Mouse (Mus musculus) intestine, postnatal 0 days (tissue): ENCODE measurements at regions not wholly inside any gene's neighbourhood (a gene's known extent, or its start where the extent isn't known, plus 50 kb on each side); places are given as distances from the start of the nearest gene placed in this dataset.

Experiments
- ATAC-seq: fragments of 200-750 bp; cut with Nextera tagmentation; 2 replicates; pipeline ENCODE4 v1.8.0; 2017; ENCODE audit warnings: mild to moderate bottlenecking, moderate TSS enrichment, moderate library complexity
- H3K27ac ChIP-seq: fragments of 300-500 bp; sonication (generic); 2 replicates; pipeline ENCODE4 v1.5.1; 2014; ENCODE audit warnings: mild to moderate bottlenecking, low read depth, low read length, moderate library complexity
- H3K27me3 ChIP-seq: fragments of 300-500 bp; sonication (generic); replicated peaks from 2 replicates; pipeline ENCODE4 v1.6.1; 2014; ENCODE audit warnings: low read length, mixed read lengths; ENCODE audit not compliant: control insufficient read depth, insufficient read depth
- H3K36me3 ChIP-seq: fragments of 300-500 bp; sonication (generic); 2 replicates; pipeline ENCODE4 v1.6.1; 2014; ENCODE audit warnings: mild to moderate bottlenecking, moderate library complexity; ENCODE audit not compliant: control insufficient read depth, insufficient read depth
- H3K4me1 ChIP-seq: fragments of 300-500 bp; sonication (generic); replicated peaks from 2 replicates; pipeline ENCODE4 v1.6.1; 2014; ENCODE audit warnings: antibody characterized with exemption, low read length, mixed read lengths; ENCODE audit not compliant: control insufficient read depth, insufficient read depth
- H3K4me2 ChIP-seq: fragments of 300-500 bp; sonication (generic); replicated peaks from 2 replicates; pipeline ENCODE4 v1.6.1; 2014; ENCODE audit warnings: low read depth, mild to moderate bottlenecking, moderate library complexity
- H3K4me3 ChIP-seq: fragments of 300-500 bp; sonication (generic); 2 replicates; pipeline ENCODE4 v1.5.1; 2014; ENCODE audit warnings: low read depth, low read length
- H3K9ac ChIP-seq: fragments of 300-500 bp; sonication (generic); 2 replicates; pipeline ENCODE4 v1.6.1; 2014; ENCODE audit warnings: mild to moderate bottlenecking, low read depth, low read length
- H3K9me3 ChIP-seq: fragments of 300-500 bp; sonication (generic); 2 replicates; pipeline ENCODE4 v1.6.1; 2016; ENCODE audit warnings: mixed run types; ENCODE audit not compliant: control insufficient read depth
- CTCF ChIP-seq: sonication (generic); IDR thresholded peaks from 2 replicates; pipeline ENCODE4 v1.5.1; 2016; ENCODE audit warnings: low read depth, mild to moderate bottlenecking, control low read depth, antibody characterized with exemption, moderate library complexity
- WGBS: fragments of 180-500 bp; shearing (Covaris S2); extraction: QIAGEN DNeasy Blood & Tissue Kit; methylation state at CpG from one replicate; pipeline ENCODE4 v1.1.7; 2014; 5-methylcytosine and 5-hydroxymethylcytosine counted together

GRCm38 (mm10) chr17:45318211-45319076 lies 115.1 kb downstream of the Cdc5l start:
- Histone ChIP-seq H3K4me1 (0 out of 2 replicates have a peak, but pooled peaks cover 4% of the 10 kb centered on the region), H3K27ac (peak overlapping the region; percentile 29; the same call in 1 of the 2 replicates), H3K4me3 (no peak overlapping the region), H3K4me2 (peak overlapping the region; percentile 49), H3K36me3 (no peaks in the 10 kb centered on the region), H3K9me3 (0 out of 2 replicates have a peak, but pooled peaks cover 3% of the 10 kb centered on the region), H3K9ac (no peak overlapping the region), H3K27me3 (peaks cover 6% of the 10 kb centered on the region; the same call in 1 of the 2 replicates)
- peak; percentile 89 for ATAC-seq
- WGBS, result 26% methylated on average over 25 of the region's 25 CpGs
- TF ChIP-seq CTCF, result no peak

GRCm38 (mm10) chr17:45312510-45313266 lies 120.8 kb downstream of the Cdc5l start:
- 48% methylated on average over 5 of the region's 5 CpGs for WGBS

GRCm38 (mm10) chr17:45306506-45306905 lies 127.0 kb downstream of the Cdc5l start:
- no peak overlapping the region for H3K9ac ChIP-seq
- H3K4me1 ChIP-seq, result no peaks in the 10 kb centered on the region
- no peaks in the 10 kb centered on the region for H3K27me3 ChIP-seq
- TF ChIP-seq CTCF, result no peak
- H3K36me3 ChIP-seq, result no peaks in the 10 kb centered on the region
- 59% methylated on average over 7 of the region's 7 CpGs for WGBS
- no peak for ATAC-seq
- H3K4me2 ChIP-seq, result no peak overlapping the region
- H3K4me3 ChIP-seq, result no peak overlapping the region
- no peak overlapping the region for H3K27ac ChIP-seq
- H3K9me3 ChIP-seq, result no peaks in the 10 kb centered on the region

More at GRCm38 (mm10) chr17:45312510-45313266, 120.8 kb downstream of the Cdc5l start:
- no peak overlapping the region for H3K27ac ChIP-seq
- H3K9me3 ChIP-seq, result 0 out of 2 replicates have a peak, but pooled peaks cover 3% of the 10 kb centered on the region
- no peaks in the 10 kb centered on the region for H3K36me3 ChIP-seq
- ATAC-seq, result no peak
- no peaks in the 10 kb centered on the region for H3K4me1 ChIP-seq
- H3K27me3 ChIP-seq, result no peaks in the 10 kb centered on the region
- TF ChIP-seq CTCF, result no peak
- H3K4me2 ChIP-seq, result no peak overlapping the region
- H3K4me3 ChIP-seq, result no peak overlapping the region
- no peak overlapping the region for H3K9ac ChIP-seq

- Histone ChIP-seq H3K27me3 (no peaks in the 10 kb centered on the region), H3K27ac (no peak overlapping the region), H3K9me3 (no peaks in the 10 kb centered on the region), H3K36me3 (no peaks in the 10 kb centered on the region), H3K4me1 (no peaks in the 10 kb centered on the region), H3K4me2 (no peak overlapping the region), H3K9ac (no peak overlapping the region), H3K4me3 (no peak overlapping the region)
- no peak for TF ChIP-seq CTCF
- 86% methylated on average over 6 of the region's 6 CpGs for WGBS
- no peak for ATAC-seq
Observed at GRCm38 (mm10) chr17:45303183-45303582, 130.4 kb downstream of the Cdc5l start.

DNA sequence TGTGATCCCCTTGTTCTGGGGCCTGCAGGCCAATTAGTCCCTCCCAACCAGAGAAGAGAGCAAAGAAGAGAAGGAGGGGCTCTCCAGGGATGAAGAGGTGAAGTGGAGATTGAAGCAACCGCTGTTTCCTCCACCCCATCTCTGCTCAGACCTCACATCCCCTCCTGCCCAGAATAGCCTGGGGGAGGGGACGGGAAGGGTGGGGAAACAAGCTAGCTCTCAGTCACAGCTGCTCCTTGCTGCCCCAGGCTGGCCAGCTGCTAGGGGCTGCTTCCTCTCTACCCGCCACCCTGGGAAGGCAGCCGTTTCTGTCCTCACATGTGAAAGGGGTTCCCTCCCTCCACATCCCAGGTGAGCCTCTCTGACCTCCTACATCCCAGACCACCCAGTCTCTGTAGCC lies 135.2 kb downstream of the Cdc5l start:
- no peak overlapping the region for H3K27ac ChIP-seq
- peak overlapping the region; percentile 21; the same call in 1 of the 2 replicates for H3K4me2 ChIP-seq
- no peaks in the 10 kb centered on the region for H3K36me3 ChIP-seq
- H3K4me1 ChIP-seq, result no peaks in the 10 kb centered on the region
- no peaks in the 10 kb centered on the region for H3K27me3 ChIP-seq
- H3K9me3 ChIP-seq, result no peaks in the 10 kb centered on the region
- no peak overlapping the region for H3K9ac ChIP-seq
- H3K4me3 ChIP-seq, result no peak overlapping the region
- 53% methylated on average over 4 of the region's 4 CpGs for WGBS
- TF ChIP-seq CTCF, result no peak
- no peak for ATAC-seq

DNA sequence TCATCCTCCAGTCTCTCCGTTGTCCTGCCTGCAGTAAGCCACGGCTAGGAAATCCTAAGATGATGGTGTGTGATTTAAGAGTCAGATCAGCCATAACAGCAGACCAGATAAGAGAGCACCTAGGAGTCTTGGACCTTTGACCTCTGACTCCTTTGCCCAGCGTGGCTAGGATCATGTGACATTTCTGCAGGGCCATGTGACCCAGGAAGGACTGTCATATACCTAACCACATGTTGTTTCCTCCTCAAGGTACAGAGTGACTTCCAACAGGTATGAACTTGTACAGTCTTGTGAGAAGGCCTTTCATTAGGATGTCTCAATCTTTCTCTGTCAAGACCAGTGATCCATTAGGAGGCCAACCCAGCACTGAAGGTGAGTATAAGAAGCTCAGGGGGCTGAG lies 135.7 kb downstream of the Cdc5l start:
- Histone ChIP-seq H3K4me3 (no peak overlapping the region), H3K27me3 (no peaks in the 10 kb centered on the region), H3K9me3 (no peaks in the 10 kb centered on the region), H3K4me2 (peak overlapping the region; percentile 21; the same call in 1 of the 2 replicates), H3K36me3 (no peaks in the 10 kb centered on the region), H3K4me1 (no peaks in the 10 kb centered on the region), H3K9ac (no peak overlapping the region), H3K27ac (no peak overlapping the region)
- TF ChIP-seq CTCF, result no peak
- peak; percentile 85 for ATAC-seq
- WGBS, result 39% methylated on average over 3 of the region's 3 CpGs
